Mouse (Mus musculus) lung, embryonic 16.5 days (tissue): ENCODE measurements around the gene Hist1h2be. TPM values are rescaled to one million over a fixed set of nuclear protein-coding genes. Genes with fewer than 3 reads are reported as not detected.

Experiments used
- ATAC-seq: fragments of 200-750 bp; cut with Nextera tagmentation; 2 replicates; pipeline ENCODE4 v1.8.0; 2017; ENCODE audit warnings: low read depth, mild to moderate bottlenecking, moderate library complexity
- H3K27ac ChIP-seq: fragments of 300-500 bp; sonication (generic); 2 replicates; pipeline ENCODE4 v1.5.1; 2014; ENCODE audit warnings: mild to moderate bottlenecking, control low read depth, low read length
- H3K27me3 ChIP-seq: fragments of 300-500 bp; sonication (generic); 2 replicates; pipeline ENCODE4 v1.6.1; 2014; ENCODE audit warnings: low read depth, low read length, mixed read lengths; ENCODE audit not compliant: control insufficient read depth, insufficient read depth
- H3K36me3 ChIP-seq: fragments of 300-500 bp; sonication (generic); 2 replicates; pipeline ENCODE4 v1.6.1; 2014; ENCODE audit warnings: low read length; ENCODE audit not compliant: control insufficient read depth, insufficient read depth
- H3K4me1 ChIP-seq: fragments of 300-500 bp; sonication (generic); replicated peaks from 2 replicates; pipeline ENCODE4 v1.6.1; 2014; ENCODE audit warnings: low read length, mixed read lengths; ENCODE audit not compliant: control insufficient read depth, insufficient read depth
- H3K4me2 ChIP-seq: fragments of 300-500 bp; sonication (generic); 2 replicates; pipeline ENCODE4 v1.6.1; 2014; ENCODE audit warnings: low read depth, low read length, control low read depth
- H3K4me3 ChIP-seq: fragments of 300-500 bp; sonication (generic); 2 replicates; pipeline ENCODE4 v1.5.1; 2014; ENCODE audit warnings: mild to moderate bottlenecking, low read length, control low read depth
- H3K9ac ChIP-seq: fragments of 300-500 bp; sonication (generic); 2 replicates; pipeline ENCODE4 v1.6.1; 2014; ENCODE audit warnings: low read length, control low read depth
- H3K9me3 ChIP-seq: fragments of 300-500 bp; sonication (generic); 2 replicates; pipeline ENCODE4 v1.6.1; 2016; ENCODE audit warnings: low read length; ENCODE audit not compliant: control insufficient read depth
- WGBS: fragments of 180-500 bp; shearing (Covaris S2); extraction: QIAGEN DNeasy Blood & Tissue Kit; methylation state at CpG from one replicate; pipeline ENCODE4 v1.1.7; 2014; 5-methylcytosine and 5-hydroxymethylcytosine counted together
- polyA plus RNA-seq: library from polyadenylated mRNA; unstranded; fragments of >200 nt; fragmentation: Nextera tagmentation; extraction: Ambion mirVana; gene quantifications from 2 replicates; pipeline ENCODE4 v1.2.1, GENCODE M21; 2015

Hist1h2be gene
- polyA plus RNA-seq, 1 experiment from 2014 or later = 3.3 TPM

DNA sequence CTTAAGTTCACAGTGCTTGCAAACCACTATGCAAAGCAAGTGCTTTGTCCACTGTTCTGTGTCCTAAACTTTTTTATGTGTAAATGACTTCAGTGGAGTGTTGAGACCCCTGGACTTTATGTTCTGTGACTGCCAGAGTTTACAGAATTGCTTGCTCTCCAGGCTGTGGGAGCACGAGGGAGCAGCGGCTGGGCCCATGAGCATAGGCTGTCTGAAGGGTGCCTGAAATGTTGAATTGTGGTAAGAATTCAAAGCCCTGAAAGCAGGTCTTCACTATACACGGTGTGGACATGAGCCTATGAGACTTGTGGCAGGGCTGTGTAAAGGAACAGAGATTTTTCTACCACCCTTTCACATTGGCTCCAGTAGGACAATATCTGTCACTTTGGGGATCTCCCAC, 9.3 kb downstream of the Hist1h2be start:
- no peaks in the 10 kb centered on the region for H3K36me3 ChIP-seq
- no peaks in the 10 kb centered on the region for H3K27me3 ChIP-seq
- H3K9me3 ChIP-seq = no peaks in the 10 kb centered on the region
- WGBS = 84% methylated on average over 3 of the region's 3 CpGs
- no peak overlapping the region for H3K9ac ChIP-seq
- H3K4me2 ChIP-seq = no peak overlapping the region
- no peaks in the 10 kb centered on the region for H3K4me1 ChIP-seq
- no peak overlapping the region for H3K27ac ChIP-seq
- H3K4me3 ChIP-seq = no peak overlapping the region
- ATAC-seq = no peak

DNA sequence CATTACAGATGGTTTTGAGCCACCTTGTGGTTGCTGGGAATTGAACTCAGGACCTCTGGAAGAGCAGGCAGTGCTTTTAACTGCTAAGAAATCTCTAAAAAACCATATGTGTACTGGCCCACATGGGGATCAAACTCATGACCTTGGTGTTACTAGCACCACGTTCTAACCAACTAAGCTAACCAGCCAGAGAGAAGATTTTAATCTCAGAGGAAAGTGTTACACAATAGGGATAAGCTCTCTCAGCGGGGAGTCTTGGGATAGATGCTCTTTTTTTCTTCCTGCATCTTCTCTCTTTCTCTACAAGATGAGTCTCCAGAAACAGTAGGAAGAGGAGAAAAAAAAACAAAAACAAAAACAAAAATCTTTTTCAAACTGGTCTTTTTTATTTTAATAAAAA, 10.5 kb downstream of the Hist1h2be start:
- H3K4me1 ChIP-seq = no peaks in the 10 kb centered on the region
- ATAC-seq = no peak
- H3K4me2 ChIP-seq = no peak overlapping the region
- no peaks in the 10 kb centered on the region for H3K36me3 ChIP-seq
- H3K9ac ChIP-seq = no peak overlapping the region
- H3K27ac ChIP-seq = no peak overlapping the region
- no peaks in the 10 kb centered on the region for H3K27me3 ChIP-seq
- no peaks in the 10 kb centered on the region for H3K9me3 ChIP-seq
- H3K4me3 ChIP-seq = no peak overlapping the region
- 79% methylated on average over 2 of the region's 2 CpGs for WGBS

DNA sequence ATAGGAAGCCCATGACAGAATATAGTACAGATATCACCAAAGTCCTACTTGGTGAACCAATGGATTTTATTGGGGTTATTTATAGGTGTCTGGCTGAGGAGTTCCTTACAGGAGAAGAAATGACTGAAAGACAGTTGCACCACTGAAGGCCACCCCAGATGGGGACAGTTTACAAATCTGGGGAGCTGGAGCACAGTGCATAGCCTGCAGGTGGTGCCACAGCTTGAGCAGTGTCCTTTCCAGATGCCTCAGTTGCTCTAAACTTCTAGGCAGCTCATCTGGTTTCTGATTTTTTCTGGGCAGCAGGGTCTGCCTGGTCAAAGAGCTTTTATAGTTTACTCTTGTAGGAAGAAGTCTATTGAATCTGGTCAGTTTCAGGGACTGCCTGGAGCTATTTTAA, 11.1 kb downstream of the Hist1h2be start:
- H3K27me3 ChIP-seq = no peaks in the 10 kb centered on the region
- no peaks in the 10 kb centered on the region for H3K4me1 ChIP-seq
- H3K9me3 ChIP-seq = no peaks in the 10 kb centered on the region
- H3K4me3 ChIP-seq = no peak overlapping the region
- ATAC-seq = no peak
- H3K9ac ChIP-seq = no peak overlapping the region
- H3K27ac ChIP-seq = no peak overlapping the region
- H3K36me3 ChIP-seq = no peaks in the 10 kb centered on the region
- no peak overlapping the region for H3K4me2 ChIP-seq

DNA sequence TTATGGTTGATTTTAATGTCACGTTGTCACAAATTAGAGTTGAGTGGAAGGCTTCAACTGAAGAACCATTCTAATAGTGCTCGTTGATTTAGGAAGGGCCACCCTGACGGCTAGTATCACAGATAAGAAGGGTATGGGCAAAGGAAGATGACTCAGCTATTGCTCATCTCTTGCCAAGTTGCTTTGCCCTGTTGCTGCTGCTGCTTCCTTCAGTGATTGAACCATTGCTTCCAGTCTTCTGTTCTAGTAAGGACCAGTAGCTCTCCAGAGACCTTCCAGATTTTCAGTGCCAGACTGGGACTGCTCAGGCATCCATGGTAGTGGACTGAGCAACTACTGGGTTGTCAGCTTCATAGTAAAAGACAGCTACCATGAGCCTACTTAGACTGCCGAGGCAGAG, 11.7 kb downstream of the Hist1h2be start:
- no peak overlapping the region for H3K27ac ChIP-seq
- H3K9ac ChIP-seq = no peak overlapping the region
- no peak overlapping the region for H3K4me2 ChIP-seq

GRCm38 (mm10) chr13:23605052-23605451, 15.9 kb downstream of the Hist1h2be start:
- H3K27me3 ChIP-seq = no peaks in the 10 kb centered on the region
- 83% methylated on average over 3 of the region's 3 CpGs for WGBS
- no peaks in the 10 kb centered on the region for H3K4me1 ChIP-seq
- H3K4me2 ChIP-seq = no peak overlapping the region
- H3K9ac ChIP-seq = no peak overlapping the region
- no peaks in the 10 kb centered on the region for H3K9me3 ChIP-seq
- H3K27ac ChIP-seq = no peak overlapping the region
- H3K36me3 ChIP-seq = no peaks in the 10 kb centered on the region
- no peak overlapping the region for H3K4me3 ChIP-seq
- ATAC-seq = no peak

More for the DNA sequence above, 11.7 kb downstream of the Hist1h2be start:
- ATAC-seq = no peak
- 73% methylated on average over 4 of the region's 4 CpGs for WGBS
- Histone ChIP-seq H3K4me3 (no peak overlapping the region), H3K27me3 (no peaks in the 10 kb centered on the region), H3K4me1 (no peaks in the 10 kb centered on the region), H3K36me3 (no peaks in the 10 kb centered on the region), H3K9me3 (no peaks in the 10 kb centered on the region)

- no peaks in the 10 kb centered on the region for H3K36me3 ChIP-seq
- H3K4me1 ChIP-seq = no peaks in the 10 kb centered on the region
- H3K27ac ChIP-seq = no peak overlapping the region
- 86% methylated on average over 3 of the region's 3 CpGs for WGBS
- no peaks in the 10 kb centered on the region for H3K27me3 ChIP-seq
- no peak overlapping the region for H3K9ac ChIP-seq
- no peak overlapping the region for H3K4me3 ChIP-seq
- ATAC-seq = no peak
- H3K4me2 ChIP-seq = no peak overlapping the region
- H3K9me3 ChIP-seq = no peaks in the 10 kb centered on the region
Measured at GRCm38 (mm10) chr13:23604452-23604851, 16.5 kb downstream of the Hist1h2be start.

GRCm38 (mm10) chr13:23603182-23603699, 17.7 kb downstream of the Hist1h2be start:
- H3K27ac ChIP-seq = peak overlapping the region; percentile 72
- H3K36me3 ChIP-seq = no peaks in the 10 kb centered on the region
- H3K27me3 ChIP-seq = no peaks in the 10 kb centered on the region
- no peak overlapping the region for H3K4me3 ChIP-seq
- H3K4me1 ChIP-seq = no peaks in the 10 kb centered on the region
- no peaks in the 10 kb centered on the region for H3K9me3 ChIP-seq
- no peak for ATAC-seq
- no peak overlapping the region for H3K9ac ChIP-seq
- no peak overlapping the region for H3K4me2 ChIP-seq
- 59% methylated on average over 7 of the region's 7 CpGs for WGBS

DNA sequence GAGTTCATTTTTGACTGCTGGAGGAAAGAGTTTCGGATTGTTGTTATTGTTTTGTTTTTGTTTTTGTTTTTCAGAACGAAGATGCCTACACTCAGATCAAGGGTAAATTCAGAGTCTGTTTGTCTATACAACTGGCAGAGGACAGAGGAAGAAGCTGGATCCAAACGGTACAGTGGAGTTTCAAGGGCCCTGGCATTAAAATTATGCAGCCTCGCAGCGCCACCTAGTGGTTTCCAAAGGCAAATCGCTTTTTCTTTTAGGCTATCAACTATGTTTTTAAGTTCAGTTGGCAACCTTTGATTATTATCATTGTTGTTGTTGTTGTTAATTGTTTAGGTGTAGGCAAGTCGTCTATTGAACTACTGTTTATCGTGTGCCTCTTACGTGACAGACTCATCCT, 23.0 kb downstream of the Hist1h2be start:
- Histone ChIP-seq H3K9ac (no peak overlapping the region), H3K4me2 (no peak overlapping the region), H3K36me3 (no peaks in the 10 kb centered on the region), H3K4me1 (no peaks in the 10 kb centered on the region), H3K9me3 (no peaks in the 10 kb centered on the region), H3K27ac (no peak overlapping the region), H3K27me3 (no peaks in the 10 kb centered on the region), H3K4me3 (no peak overlapping the region)
- ATAC-seq = no peak
- WGBS = 3% methylated on average over 9 of the region's 9 CpGs

GRCm38 (mm10) chr13:23595622-23596372, 25.1 kb downstream of the Hist1h2be start:
- Histone ChIP-seq H3K27ac (no peak overlapping the region), H3K9me3 (no peaks in the 10 kb centered on the region), H3K27me3 (no peaks in the 10 kb centered on the region), H3K4me2 (no peak overlapping the region), H3K4me3 (no peak overlapping the region), H3K9ac (no peak overlapping the region), H3K36me3 (no peaks in the 10 kb centered on the region), H3K4me1 (no peaks in the 10 kb centered on the region)
- WGBS = 80% methylated on average over 7 of the region's 7 CpGs
- no peak for ATAC-seq
